Mouse (Mus musculus) testis, postnatal 10 days (tissue): Measurements from ENCODE around the gene Dusp9.

Experiments
- DNase-seq: peaks from one replicate; pipeline ENCODE4 v3.0.0; 2021; ENCODE audit warnings: low spot score

The Dusp9 gene

DNA sequence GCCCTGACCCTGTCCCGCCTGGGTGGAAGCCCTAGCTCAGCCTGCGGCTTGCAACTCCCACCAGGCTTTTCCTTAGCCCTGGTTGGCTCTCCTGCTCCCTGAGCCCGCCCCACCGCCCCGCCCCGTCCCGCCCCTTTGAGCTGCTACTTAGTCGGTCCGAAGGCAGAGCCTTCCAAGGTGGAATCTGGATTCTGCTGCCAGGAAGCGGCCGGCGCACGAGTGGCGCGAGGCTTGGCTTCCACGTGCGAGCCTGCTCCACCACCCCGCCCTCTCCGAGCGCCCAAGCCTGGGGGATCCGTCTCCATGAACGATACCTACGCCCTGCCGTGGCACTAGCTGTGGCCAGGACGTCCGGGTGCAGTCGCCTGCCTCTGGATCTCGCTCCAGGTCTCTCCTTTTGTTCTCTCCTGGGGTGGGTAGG, at the start of gene Dusp9:
Dusp9 (plus strand) TSS at position 165 of the 421 bp plus-strand sequence.
- peak; percentile 59 for DNase-seq

DNA sequence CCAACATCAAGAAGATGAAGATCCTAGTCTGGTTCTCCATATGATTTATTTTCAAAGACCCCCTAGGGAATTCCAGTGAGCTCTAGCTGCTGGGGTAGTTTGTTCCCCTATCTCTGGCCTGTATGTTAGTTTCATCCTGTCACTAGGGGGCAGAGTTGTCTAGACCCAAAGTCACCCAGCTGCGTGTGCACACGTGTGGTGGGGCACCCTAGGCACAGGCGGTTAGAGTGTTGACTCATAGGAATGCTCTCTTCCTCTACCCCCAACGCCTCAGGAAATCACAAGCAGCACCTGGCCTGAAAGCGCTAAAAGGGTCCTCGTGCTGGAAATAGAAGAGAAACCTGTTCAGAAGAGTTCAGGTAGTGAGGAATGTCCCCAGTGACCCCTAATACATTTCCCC, 46.0 kb upstream of the Dusp9 start:
- DNase-seq: no peak

DNA sequence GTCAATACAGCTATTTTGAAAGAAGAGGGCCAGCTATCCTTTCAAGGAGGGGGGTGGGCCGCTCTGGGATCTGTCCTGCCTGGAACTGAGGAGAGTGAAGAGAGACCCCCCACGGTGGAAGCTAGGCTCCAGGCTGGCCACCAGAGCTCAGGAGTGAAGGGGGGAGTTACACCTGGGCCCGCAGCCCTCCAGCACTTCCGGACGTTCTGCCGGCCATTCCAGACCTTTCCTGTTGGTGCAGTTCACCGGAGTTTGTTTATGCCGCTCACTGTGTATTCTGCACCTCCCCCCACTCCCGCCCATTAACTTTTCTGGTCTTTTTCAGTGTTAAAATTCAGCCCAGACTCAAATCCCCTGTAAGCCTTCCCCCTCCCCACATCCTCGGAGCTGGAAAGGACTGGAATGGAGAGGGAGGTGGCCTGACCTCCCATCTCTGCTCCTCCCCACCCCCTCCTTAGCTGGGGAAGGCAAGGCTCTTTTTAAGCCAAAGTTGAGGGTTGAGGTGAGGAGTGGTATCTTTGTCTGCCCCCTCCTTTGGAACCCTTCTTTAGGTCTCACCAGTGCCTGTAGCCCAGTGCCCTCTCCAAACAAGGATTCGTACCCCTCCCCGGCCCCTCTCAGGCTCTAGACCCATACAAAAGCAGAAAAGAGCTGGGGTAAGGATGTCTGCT, 44.6 kb upstream of the Dusp9 start:
- DNase-seq: no peak

DNA sequence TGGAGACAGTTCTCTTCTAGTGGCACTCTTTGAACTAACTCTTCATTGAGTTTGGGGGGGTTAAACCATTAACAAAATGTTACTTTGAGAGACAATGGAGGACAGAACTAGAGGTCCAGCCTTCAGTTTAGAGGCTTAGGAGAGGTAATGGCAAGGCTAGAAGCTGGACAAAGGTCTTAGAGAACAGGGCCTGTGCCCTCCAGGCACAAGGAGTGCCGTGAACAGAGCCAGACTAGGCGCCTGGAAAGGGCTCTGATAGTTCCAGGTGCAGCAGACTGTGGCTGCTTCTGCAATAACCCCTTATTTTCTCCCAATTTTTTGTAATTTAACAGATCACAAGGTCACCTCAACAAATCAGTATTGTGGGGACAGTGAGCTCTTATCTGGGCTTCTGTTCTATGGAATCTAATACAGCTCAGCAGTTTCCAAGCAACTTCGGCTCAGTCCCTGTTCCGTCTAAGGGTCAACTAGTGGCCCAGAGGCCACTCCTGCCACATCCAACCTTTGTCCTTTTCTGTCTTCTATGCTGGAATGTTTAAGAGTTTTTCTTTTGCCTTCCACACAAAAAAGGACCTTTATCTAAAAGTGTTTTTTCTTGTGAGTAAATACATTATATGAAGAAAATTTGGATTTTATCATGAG, 43.8 kb upstream of the Dusp9 start:
- no peak for DNase-seq

DNA sequence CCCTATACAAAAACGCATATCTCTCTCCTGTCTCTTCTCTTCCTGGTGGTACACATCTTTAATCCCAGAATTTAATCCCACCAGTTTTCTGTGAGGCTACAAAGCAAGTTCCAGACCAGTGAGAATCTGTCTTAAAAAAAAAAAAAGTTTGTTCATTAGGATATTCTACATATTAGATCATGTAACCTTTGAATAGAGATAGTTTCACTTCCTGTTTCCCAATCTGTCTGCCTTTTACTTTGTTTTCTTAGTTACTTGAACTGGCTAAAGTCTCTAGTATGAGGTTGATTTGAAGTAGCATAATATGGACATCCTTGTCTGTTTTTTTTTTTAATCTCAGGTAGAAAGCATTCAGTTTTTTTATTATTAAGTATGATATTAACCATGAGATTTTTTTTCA, 37.8 kb upstream of the Dusp9 start:
- DNase-seq: no peak

DNA sequence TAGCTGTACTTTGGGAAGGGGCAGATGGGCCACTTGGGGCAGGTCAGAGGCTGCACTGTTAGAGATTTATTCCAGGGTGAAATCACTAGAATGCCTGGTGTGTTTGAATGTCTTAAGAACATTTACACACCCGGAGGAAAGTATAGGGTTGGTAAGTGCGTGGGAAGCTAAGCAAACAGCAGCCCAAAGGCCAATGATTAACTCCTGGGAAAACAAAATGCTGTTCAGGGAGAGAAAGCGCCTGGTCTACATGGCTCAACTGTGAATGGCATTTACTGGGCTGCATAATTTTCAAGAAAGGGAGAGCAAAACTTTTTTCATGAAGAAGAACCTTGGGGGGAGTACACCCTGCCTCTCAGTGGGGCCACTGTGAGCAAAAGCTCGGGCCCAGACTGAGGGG, 25.6 kb upstream of the Dusp9 start:
- DNase-seq: no peak

DNA sequence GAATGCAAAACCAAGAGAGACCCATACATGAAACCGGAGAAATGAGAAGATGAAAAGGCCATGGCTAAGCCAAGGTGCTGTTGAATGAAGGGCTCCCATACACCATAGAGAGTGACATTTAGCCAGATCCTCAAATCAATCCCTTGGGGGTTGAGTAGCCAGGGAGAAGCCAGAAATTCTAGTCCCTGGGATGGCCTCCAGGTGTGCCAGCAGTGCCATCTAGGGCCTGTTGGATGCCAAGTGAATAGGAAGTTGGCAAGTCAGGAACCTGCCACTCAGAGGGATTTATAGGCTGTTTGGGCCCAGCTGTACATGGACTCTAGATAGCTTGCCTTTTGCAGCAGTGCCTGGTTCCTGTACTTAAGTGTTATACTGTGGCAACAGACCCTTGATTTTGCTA, 23.3 kb upstream of the Dusp9 start:
- no peak for DNase-seq

DNA sequence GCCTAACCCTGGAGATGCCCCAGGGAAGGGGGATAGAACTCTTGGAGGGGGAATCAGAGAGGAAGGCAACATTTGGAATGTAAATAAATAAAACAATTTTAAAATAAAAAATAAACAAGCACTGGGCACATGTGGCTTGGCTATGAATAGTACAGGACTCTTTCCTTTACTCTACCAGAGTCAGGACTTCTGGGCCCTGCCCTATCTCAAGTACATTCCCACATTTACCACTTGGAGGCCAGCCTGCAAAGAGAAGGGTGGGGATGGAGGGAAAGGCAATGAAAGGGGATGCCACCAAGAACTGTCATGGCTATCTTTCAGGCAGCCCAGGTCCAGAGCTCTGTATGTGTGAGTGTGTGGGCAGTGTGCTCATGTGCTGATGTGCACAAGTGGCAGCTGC, 19.8 kb upstream of the Dusp9 start:
- no peak for DNase-seq

DNA sequence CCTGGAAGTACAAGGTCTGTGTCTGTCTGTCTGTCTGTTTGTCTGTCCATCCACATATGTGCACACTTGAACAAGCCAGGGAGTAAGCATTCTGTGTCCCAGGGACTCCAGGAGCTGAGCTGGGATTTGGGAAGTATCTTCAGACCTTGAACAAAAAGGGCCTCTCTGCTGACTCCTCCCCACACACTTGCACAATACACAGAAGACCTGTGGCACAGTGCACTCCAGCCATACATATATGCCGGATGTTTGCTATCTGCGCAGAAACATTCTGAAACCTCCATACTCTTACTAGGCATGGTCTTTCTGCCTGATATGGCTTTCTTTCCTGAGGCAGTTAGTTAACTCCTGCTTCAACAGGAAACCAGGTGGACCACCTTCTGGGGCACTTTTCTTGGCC, 19.3 kb upstream of the Dusp9 start:
- no peak for DNase-seq

DNA sequence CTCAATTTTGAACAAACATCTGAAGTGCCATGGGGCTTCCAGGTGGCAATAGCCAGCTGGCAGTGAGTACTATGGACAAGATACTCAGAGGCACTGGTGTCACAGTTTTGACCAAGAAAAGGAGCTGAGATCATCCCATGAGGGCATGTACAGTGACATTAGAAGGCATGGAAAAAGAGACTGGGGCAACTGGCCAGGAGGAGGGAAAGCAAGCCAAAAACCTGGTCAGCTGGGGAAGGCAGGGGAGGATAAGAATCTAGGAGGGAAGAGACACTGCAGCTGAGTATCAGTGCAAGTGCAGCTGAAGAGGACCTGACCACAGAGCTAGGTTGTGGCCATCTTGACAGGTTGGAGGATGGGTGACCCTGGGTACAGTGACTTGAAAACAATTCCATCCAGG, 12.2 kb upstream of the Dusp9 start:
- no peak for DNase-seq

DNA sequence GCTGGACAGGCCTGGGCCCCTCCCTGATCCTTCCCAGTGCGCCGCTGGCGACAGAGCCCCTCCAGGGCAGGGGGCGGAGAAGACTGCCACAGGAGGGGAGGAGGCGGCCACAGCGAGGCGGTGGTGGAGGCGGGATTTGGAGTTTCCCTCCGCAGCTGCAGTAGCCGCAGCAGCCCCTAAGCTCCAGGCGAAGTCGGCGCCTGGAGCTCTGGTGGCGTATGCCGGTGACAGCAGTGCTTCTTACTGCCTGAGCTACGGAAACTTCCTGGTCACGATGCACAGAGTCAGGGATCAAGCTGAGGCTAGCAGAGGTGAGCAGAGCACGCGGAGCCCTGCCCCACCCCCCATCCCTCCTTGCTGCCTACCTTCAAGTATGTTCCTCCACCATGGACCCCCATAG, 3.8 kb upstream of the Dusp9 start:
- no peak for DNase-seq

DNA sequence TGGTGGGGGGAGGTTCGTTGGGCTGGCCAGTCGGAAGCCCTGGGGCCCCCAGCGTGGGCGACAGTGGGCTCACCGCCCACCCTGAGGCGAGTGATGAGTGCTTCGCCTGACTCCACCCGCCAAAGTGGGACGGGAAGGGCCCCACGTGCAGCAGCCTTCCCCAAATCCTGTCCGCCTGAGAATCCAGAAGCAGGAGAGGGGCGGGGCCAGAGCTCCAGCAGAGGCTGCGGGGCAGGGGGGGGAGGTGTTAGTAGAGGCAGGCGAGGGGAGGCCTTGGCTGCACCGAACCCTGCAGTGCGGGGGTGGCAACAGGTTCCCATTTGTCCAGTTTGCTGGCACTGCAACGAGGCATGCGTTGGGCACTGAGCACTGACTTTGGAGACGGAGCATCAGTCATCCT, 1.8 kb upstream of the Dusp9 start:
- DNase-seq: peak; percentile 52

DNA sequence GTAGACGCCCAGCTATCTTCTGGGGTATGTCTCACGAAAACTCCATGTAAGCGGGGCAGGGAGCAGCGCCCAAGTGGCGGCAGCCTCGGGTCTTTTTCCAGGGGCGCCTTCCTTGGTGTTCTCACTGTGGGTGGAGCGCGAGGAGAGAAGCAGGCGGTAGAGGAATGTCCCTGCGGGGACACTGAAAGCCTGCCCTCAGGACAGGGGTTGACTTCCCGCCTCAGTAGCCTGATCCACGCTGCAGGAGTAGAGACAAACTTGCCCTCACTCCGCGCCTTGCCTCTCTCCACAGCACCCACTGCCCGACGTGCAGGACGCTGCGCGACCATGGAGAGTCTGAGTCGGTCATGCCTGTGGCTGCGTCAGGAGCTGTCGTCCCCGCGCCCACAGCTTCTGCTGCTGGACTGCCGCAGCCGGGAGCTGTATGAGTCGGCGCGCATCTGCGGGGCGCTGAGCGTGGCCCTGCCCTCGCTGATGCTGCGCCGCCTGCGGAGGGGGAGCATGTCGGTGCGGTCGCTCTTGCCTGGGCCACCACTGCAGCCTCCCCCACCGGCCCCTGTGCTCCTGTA, 766 bp downstream of the Dusp9 start:
- peak; percentile 39 for DNase-seq

DNA sequence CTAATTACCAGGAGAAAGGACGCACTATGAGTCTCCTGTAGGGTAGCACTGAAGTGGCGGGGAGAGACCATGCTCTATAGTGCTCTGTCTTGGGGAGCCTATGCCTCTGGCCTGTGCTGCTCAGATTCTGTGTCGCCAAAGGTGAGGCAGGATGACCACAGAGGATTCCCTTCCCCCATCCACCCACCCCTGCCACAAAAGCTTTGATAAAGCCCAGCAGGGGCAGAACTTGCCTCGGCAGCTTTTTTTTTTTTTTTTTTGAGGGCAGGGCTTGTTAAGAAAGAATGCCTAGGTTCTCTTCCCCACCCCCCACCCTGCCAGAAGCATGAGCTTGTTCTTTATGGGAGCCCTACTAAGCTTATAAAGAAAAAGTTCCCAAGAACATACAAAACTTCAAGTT, 5.9 kb downstream of the Dusp9 start:
- DNase-seq: no peak

DNA sequence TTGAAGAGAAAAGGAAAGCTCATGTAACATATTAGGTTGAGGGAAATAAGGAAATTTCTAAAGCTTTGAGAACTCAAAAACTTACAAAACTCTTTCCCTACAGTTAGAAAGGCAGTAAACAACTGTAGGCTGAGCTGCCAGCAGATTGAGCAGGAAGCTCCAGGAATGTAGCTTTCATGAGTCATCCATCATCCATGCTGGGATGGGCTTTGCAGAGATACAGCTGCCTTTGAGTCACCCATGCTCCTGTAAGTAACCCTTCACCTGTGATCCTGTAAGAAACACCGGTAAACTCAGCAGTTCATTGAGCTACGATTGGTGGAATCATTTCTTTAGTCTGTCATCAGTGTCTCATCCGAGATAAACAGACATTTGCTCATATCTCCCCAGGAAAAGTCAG, 11.7 kb downstream of the Dusp9 start:
- no peak for DNase-seq

DNA sequence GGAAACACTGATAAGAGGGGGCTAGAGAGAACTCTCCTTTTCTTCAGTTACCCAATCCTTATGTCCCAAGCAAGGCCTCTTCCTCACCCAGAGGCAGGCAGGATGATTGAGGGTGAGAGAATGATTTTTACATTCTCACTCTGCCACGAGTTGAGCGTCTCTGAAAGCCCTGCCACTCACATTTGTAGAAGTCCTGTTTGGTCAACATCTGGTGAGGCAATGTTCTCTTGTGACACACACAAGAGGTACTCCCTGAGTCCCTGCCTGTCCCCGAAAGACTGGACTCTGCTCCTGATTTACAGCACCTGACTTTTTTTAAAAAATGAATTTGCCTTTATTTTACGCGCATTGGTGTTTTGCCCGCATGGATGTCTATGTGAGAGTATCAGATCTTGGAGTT, 14.2 kb downstream of the Dusp9 start:
- no peak for DNase-seq

DNA sequence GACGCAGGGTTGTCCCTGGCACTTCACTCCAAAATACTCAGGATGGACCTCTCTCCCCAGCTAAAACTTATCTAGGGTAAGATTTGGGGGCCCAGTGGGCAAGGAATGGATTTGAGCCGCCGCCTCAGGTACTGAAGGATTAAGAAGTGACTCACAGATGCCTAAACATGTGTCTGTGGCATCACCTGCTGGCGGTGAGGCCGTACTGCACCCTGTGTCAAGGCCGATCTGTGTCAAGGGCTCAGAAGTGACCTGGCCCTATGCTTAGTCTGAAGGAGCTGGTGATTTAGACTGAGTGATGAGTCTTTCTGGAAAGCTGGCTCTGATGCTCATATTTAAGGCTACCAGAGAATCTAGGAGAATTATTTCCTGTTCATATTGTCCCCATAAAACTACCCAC, 15.0 kb downstream of the Dusp9 start:
- peak; percentile 80 for DNase-seq

DNA sequence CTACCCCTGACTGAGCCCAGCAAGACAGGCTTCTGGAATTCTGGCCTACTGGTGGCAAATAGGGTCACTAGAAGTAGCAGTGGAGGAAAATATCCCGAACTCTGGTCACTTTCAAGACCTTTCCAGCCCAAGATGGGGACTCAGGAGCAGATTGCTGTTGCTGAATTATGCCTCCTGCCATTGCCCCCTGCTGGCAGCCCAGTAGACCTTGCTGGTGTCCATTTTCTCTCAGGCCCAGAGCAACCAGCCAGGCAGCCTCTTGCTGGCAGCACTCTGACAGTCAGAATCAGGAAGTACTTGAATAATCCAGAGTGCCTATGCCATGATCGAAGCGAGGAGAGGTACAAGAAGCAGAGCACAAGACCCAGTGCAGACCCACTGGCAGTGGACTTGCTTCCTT, 16.3 kb downstream of the Dusp9 start:
- peak; percentile 57 for DNase-seq

DNA sequence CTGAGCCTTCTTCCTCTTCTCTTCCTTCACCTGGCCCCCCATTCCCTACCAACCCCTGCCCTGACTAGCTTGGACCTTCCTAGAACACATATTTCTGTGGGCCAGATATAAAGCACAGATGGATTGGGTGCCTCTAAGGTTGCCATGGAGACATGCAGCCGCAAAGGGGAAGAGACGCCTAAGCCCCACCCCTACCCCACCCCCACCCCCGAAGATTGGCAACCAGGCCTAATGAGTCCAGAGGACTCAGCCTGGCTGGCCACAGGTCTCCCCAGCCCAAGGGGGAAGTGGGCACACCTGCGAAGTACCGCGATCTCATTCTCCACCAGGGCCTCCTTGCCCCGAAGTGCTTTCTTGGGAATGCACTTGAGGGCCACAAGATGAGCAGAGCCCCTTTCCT, 19.2 kb downstream of the Dusp9 start:
- DNase-seq: no peak

DNA sequence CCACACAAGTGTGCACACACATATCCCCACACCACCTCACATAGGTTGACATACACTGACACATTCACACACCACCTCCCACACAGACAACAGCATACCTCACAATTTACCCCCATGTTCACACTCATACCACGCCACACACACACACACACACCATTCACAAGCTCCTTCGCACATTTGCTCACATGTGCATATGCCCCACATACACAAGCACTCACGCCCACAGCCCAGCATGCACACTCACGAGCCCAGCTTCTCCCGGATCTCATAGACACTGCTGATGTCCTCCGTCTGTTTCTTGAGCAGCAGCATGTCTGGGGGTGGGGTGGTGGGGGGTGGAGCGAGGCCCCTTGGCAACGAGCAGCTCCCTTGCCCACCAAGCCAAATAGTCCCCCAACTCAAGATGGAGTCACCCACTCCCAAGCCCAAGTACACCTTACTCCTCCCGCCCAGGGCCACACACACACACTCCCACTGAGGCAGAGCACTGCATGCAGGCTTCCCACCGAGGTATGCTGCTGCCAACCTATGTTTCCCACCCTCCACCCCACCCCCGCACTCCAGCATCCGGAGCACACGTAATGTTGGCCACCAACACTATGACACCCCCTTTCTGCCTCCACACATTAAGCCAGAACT, 19.8 kb downstream of the Dusp9 start:
- DNase-seq: no peak

DNA sequence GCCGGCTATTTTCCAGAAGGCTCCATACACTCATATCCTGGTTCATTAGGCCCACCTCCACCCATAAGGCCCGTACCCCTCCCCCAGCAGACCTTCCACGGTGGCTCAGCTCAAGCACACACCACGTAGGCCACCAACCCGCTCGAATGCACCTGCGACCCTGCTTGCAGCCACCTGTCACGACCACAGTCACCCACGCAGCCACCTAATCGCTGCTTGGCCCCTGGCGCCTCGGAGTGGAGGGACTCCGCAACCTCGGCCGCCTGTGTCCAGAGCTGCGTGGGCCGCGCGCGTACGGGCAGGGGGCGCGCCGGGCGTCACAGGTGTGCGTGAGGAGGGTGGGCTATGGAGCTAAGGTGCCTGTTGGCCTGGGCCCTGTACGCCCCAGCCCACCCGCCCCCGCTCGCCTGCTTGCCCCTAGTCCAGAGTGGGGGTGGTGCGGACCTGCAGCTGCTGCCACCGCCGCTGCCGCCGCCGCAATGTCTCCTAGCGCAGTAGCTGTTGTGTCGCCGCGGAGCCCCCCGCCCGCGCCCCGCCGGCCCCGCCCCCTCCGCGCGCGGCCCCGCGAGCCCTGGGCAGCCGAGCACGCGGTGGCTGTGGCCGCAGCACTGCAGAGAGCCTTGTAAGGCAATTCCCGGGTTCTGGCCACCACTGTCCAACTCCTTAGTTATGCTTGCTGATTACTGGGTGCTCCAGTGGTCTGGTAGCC, 20.5 kb downstream of the Dusp9 start, which contains the start of gene Pnck:
Pnck (minus strand) TSS at position 543 of the 709 bp plus-strand sequence.
- peak; percentile 41 for DNase-seq

DNA sequence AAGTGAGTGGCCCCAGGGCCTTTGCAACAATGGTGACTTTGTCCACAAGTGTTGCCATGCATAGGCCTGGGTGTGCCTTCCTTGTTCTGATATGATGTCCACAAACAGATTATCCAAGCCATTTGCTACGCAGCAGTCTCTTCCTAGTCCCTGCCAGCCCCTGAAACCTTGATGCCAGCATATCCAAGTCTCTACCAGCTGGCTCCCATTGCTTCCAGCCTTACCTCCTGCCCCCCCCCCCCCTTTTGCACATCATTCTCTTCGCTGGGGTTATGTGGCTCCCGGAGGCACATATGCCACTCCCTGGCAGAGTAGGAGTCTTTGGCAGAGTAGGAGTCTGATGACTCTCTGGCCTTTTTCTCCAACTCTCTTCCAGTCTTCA, 21.1 kb downstream of the Dusp9 start:
- no peak for DNase-seq

DNA sequence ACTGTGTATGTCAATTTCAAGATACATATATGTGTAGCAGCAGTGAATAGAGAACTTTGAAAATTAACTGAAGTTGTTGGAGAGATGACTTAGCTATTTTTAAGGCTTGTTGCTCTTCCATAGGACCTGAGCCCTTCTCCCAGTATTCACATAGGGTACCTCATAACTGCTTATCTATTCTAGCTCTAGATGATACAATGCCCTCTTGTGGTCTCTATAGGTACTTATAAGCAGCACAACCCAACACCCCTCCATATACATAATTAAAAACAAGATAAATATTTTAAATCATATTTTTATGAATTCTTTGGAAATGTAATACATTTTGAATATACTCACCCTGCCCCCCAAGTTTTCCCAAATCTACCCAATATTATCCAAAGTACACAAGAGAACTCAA, 23.9 kb downstream of the Dusp9 start:
- DNase-seq: no peak
